Mouse (Mus musculus): ENCODE measurements around the gene D130043K22Rik.
"Not testable (repeated sequence)": the region's sequence is repeated elsewhere in the genome, so short reads cannot be mapped to it uniquely, and the experiment has no call there.

D130043K22Rik gene

DNA sequence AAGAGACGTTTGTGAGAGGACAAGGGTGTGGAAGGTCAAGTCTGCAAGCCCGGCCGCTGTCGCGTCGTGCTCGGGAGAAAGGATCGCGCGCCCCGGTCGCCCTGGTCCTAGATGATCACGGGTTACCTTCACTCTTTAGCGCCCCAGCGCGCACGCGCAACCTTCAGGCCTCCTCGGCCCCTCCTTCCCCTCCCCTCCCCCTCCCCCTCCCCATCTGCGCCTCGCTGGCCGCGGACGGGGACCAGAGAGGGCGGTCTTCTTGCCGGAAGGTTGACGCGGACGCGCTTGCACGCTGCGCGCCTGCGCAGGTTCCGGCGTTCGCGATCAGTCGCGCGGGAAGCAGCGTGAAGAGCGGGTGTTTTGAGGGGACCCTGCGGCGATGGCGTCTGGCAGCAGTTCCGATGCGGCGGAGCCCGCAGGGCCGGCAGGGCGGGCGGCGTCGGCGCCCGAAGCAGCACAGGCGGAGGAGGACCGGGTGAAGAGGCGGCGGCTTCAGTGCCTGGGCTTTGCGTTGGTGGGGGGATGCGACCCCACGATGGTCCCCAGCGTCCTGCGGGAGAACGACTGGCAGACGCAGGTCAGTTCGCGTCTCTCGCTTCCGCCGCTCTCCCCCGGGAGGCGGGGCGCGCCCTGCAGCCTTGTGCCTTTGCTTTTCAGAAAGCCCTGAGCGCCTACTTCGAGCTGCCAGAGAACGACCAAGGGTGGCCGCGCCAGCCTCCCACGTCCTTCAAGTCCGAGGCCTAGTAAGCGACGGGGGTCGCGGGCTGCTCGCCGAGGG lies 13.4 kb upstream of the D130043K22Rik start, which contains the start of the genes Acot13 and Tdp2:
Gene Acot13 (minus strand): TSS at position 188 of the 778 bp plus-strand sequence.
Gene Tdp2 (plus strand): TSS at position 327 of the 778 bp plus-strand sequence.
- intact Hi-C loops (cut with DNase I): no loop called here

DNA sequence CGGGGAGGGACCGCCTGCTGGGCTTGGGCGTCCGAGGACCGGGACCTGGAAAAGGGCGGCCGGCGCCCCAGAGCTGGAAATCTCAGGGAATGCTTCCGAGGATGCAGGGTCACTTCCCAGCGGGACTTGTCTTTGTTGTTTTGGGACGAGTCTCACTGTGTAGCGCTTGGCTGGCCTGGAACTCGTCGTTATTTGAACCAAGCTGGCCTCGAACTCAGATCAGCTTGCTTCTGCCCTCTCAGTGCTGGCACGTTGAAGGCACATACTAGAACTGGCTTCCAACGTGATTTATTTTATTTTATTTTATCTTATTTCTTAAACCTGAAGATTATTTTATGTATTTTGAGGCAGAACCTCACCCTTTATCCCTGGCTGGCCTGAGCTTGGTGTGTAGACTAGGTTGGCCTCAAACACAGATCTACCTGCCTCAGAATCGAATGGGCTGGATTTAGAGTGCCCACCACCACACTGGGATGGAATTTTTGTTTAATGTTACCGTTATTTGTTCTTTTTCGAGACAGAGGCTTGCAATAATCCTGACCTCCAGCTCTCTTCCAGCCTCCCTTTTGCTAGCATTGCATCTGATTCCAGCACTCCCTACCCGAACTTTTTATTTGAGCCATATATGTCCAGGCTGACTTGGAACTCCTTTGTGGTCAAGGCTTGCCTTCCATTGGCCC lies 12.7 kb upstream of the D130043K22Rik start:
- intact Hi-C loops (cut with DNase I): no loop called here

DNA sequence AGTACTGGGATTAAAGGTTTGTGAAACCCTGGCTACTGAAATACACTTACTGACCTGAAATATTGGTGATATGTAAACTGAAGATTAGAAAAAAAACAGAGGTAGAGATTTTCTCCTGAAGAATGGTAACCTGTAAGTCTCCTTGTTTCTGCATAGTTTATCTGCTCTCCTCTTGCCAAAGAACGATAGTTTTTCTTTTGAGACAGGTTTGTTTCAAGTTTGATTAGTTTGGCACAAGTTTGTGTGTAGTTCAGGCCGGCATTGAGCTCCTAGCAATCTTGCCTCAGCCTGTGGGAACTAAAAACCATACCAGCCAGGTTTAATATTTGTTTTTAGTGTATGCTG lies 12.2 kb upstream of the D130043K22Rik start:
- intact Hi-C loops (cut with DNase I): no loop called here

DNA sequence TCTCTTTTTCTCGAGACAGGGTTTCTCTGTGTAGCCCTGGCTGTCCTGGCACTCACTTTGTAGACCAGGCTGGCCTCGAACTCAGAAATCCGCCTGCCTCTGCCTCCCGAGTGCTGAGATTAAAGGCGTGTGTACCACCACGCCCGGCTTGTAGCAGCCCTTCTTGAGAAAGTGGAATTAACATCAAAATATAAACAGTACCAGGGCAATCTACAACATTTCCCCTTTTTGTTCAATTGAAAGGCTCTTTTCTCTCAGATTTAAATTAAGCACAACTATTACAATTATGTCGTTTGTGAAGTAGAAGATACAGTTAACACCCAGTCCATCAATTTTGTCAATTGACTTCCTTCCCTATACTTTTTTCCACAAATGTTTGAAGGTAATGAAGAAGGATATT lies 7.2 kb upstream of the D130043K22Rik start:
- intact Hi-C loops (cut with DNase I): not testable (repeated sequence)

DNA sequence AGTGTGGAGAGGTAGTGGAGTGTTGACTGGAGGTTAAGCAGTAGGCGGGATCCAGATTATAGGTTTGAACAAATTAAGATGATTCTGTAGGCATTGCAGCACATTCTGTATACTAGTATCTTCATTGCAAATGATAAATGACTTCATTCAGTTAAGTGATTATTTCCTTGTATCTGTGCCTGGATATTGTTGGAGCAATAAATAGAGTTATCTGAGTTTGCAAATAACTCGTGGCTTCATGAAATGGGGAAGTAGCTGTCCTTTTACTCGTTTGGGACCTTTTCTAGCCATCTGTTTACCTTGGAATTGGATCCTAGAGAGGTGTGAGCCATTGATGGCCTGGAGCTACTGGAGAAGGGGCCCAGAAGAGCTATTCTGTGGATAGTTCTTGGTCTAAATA lies 5.1 kb upstream of the D130043K22Rik start:
- intact Hi-C loops (cut with DNase I): no loop called here

DNA sequence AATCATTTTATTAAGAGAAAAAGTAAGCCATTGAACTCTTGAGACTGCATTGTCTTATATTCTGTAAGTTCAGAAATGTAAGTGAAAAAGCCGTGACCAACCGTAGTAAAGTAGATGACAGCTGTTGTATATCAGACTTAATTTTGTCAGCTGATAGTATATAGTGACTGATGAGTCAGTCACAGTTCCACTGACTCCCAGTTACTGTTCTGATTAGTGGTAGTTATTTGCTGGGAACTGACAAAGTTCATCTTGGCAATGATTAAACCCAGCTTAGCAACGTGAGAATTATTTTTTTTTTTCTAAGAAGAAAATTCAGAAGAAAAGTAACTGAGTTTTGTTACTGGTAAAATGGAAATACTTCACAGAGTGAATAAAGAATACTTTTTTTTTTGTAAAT lies 3.2 kb upstream of the D130043K22Rik start:
- intact Hi-C loops (cut with DNase I): no loop called here

DNA sequence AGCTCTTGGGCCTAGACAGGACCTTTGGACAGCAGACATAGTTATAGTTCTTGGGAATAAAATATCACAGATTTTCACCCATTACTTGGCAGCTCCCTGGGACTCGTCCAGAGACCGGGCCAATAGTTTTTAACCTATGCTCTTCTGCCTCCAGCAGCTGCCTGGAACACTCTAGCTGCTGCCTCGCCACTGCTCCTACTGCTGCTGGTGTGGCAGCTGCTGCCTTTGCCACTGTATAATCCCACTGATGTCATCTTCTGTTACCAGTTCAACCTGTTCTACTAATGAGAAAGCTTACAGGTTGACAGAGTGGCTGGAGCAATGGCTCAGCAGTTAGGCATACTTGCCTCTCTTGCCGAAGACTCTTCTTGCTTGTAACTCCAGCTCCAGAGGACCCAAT lies 4.4 kb downstream of the D130043K22Rik start:
- intact Hi-C loops (cut with DNase I): loop anchor here (5.0 kb wide), 1 partner anchor 73 kb away; no protein-coding TSS in a partner anchor

DNA sequence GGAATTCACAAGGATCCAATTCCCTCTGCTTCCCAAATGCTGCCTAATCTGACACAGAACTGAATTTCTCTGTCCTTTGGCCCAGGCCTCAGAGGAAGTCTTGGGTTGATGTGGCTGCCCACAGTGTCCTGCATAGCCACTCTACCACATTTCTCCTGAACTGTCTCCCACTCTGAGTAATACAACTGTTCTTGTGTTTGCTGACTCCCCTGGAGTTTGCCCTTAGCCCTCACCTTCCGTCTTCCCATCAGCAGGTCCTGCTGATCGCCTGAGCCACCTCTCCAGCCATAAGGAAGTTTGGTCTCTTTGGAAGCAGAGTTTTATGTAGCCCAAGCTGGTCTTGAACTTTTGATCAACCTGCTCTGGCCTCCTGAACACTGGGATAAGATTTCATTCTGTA lies 7.1 kb downstream of the D130043K22Rik start:
- intact Hi-C loops (cut with DNase I): no loop called here

DNA sequence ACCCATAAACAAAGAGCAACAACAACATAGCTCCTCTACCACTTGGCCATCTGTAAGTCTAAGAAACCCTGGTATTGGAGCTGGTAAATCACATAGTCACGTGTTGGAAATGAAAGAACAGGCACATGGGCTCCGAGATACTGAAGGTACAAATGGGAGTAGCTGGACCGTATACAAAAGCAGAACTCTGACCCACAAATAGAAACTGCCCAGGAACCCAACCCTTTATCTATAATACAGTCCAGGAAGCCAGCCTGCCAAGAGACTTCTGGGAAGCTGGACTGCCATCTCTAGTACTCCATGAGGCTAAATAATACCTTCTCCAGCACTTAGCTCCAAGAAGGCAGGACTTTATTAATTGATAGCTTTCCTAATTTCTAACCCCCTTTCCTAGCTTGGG lies 7.6 kb downstream of the D130043K22Rik start:
- intact Hi-C loops (cut with DNase I): no loop called here

DNA sequence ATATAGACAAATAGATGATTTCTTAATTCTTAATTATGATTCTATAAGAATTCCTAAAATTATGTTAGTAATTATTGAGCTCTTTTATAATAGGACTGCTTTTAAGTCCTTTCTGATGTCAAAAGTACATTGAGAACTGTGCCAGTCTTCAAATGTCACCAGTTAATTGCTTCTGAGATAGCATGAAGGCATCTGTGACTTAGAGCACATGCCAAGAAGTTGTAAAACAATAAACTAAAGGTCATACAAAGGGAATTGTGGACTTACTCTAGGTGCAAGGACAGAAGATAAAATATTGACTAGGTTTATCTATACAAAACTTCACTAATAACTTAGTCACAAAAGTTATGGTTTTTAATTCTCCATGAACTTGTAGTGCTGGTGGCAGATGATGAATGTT lies 14.2 kb downstream of the D130043K22Rik start:
- intact Hi-C loops (cut with DNase I): no loop called here

DNA sequence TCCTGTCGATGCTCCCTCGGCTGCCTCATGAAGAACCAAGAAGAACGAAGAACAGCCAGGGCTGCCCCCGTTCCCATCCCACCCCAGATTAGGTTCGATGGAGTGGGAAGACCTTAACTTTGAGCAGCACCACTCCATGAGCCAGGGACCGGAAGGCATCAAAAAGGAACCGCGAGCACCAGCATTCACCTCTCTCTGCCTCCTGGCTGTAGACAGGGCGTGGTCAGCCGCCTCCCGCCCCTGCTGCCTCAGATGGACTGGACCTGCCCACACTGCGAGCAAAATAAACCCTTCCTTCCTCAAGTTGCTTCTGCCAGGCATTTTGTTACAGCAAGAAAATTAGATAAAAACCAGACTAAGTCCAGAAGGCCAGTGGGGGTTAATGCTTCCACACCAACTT lies 16.1 kb downstream of the D130043K22Rik start:
- intact Hi-C loops (cut with DNase I): no loop called here

DNA sequence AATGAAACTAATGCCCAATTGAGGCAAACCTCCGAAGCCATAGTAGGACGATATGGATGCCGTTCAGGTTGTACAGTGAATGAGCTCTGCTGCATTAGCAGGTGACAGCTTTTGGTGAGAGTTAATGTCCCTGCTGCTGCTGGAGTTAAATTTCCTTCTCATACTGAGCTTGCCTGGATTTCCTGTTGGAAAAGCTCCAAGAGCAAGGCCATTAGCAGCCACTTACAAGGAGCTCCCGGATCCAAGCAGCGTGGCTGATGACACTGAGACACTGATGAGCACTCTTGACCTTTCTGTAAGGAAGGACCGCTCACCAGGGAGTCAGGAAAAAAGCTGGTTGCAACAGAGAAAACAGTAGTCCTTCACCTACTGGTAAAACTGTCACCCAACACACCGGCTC lies 17.1 kb downstream of the D130043K22Rik start:
- intact Hi-C loops (cut with DNase I): no loop called here

DNA sequence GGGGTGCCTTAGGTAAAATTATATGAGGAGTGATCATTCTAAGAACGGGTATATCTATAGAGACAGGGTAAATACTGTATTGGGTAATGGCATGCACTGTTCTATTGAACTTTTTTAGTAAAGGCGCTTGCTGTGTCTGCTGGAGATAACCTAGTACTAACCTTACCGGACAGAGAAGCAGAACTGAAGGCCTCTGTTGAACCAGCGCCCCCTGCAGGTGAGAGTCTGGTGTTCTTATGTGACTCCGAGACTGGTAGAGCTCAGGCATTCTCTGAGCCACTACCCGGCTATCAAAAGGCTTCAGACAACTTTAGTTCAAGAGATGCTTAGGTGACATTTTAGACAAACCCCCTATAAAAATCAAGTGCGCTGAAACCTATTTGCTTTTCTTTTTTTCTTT lies 17.6 kb downstream of the D130043K22Rik start:
- intact Hi-C loops (cut with DNase I): no loop called here

DNA sequence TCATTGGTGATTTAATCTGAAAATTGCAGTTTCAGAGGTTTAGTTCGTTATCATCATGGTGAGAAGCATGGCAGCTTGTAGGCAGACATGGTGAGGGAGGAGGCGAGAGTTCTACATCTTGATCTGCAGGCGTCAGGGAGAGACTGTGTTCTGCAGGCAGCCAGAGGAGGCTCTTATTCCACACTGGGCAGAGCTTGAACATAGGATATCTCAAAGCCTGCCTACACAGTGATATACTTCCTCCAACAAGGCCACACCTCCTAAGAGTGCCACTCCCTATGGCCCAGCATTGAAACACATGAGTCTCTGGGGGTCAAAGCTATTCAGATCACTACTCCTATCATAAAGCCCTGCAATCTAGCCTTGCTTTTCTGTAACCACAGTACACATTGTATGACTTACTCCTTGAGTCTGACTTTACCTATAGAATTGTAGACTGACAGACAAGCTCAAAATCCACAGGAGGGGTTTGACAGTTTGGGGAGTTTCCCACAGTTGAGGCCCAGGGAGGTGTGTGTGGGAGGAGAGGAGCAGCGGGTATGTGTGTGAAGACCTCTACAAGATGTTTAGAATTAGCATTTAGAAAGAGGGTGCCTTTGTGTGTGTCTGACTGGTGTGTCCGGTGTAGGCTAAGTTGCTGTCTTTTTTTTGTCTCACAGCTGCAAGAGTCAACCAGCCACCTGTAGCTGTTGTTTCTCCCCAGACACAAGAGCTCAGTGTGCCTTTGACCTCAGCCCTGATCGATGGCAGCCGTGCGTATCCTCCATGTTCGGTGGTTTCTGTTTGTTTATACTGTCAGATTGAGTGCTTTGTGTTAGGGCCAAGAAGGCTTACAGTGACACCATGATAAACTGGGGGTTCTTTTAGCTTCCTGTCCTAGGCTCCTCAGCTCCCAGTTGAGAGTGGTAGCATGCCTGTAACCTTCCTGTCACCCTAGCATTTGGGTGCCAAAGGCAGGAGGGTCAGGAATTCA lies 21.8 kb downstream of the D130043K22Rik start:
- intact Hi-C loops (cut with DNase I): no loop called here

DNA sequence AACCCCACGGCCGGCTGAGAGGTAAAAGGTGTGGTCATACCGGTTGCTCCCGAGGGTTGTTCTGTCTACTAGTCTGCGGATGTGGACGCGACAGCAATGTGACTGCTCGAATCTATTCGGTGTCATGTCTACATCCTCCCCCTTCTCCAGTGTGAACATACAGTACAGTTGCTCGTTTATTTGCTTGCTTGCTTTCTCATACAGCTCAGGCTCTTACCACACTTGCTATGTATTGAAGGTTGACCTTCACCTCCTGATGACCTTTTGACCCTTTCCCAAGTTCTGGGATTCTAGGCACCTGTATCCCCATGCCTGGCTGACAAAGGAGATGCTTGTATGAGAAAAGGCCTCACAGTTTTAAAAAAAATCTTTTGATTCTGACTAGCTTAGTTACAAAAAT lies 22.9 kb downstream of the D130043K22Rik start:
- intact Hi-C loops (cut with DNase I): no loop called here

DNA sequence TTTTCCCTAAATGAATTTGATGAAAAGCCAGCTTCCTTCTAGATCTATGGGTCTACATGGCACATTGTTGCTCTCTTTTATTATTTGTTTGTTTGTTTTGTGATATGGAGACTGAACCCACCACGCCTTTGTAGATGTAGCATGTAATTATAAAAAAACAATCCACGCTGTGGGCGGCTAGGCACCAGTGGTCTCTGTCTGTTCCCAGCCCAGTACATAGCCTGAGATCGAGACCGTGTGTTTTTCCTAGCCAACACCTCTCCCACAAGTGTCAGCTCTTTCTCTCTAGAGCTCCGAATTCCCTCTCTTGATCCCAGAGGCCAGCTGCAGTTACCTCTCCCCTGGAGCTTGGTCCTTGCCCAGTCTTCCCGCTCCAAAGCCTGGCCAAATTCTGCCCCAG lies 23.3 kb downstream of the D130043K22Rik start:
- intact Hi-C loops (cut with DNase I): no loop called here

DNA sequence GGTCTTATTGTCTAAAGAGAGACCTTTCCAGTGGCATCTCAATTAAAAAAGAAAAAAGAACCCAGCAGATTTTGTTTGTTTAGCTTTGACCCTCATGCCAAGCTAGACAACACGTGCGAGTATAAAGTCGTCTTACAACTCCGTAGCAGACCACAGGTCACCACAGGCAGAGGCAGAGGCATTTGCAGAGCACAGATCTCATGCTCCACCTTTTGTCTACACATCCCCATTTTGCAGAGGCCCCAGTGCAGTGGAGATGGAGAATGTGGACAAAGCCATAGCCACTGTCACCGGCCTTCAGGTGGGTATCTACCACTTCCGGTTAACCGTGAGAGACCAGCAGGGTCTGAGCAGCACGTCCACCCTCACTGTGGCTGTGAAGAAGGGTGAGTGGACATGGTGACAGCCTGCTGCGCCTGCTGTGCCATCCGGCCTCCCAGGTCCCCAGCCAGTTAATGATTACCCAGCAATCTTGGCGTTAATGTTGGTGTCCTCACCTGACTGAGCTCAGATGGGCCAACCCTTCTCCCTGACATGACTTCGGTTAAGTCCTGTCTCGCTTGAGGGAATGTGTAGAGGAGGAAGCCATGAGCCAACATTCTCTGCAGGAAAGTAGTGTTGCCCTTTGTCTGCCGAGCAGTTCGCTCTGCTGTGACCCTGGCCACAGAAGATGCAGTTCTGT lies 34.6 kb downstream of the D130043K22Rik start:
- intact Hi-C loops (cut with DNase I): no loop called here

DNA sequence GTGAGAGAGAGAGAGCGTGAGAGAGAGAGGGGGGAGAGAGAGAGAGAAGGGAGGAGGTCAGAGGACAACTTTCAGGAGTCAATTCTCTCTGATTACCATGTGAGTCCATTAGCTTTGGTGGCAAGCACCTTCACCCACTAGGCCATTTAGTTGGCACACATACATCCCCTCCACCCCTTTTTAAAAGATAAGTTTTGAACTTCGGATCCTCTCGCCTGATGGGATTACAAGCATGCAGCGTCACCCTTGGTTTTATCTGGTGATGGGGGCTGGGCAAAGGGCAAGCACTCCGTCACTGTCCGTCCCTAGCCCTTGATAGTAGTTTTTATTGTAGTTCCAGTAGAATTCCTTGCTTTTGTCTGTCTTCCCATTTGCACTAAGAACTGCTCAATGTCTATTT lies 35.3 kb downstream of the D130043K22Rik start:
- intact Hi-C loops (cut with DNase I): no loop called here

DNA sequence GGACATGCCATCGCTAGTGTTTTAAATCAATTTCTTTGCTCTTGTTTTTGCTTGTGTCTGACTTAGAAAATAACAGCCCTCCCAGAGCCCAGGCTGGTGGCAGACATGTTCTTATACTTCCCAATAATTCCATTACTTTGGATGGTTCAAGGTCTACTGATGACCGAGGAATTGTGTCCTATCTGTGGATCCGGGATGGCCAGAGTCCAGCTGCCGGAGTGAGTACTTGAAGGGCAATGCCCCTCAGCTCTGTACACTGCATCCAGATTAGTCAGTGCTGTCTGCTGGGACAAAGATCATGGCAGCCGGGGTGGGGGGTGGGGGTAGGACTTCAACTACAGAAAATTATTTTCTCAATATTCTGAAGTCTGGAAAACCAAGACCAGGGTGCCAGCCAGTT lies 35.8 kb downstream of the D130043K22Rik start:
- intact Hi-C loops (cut with DNase I): no loop called here

DNA sequence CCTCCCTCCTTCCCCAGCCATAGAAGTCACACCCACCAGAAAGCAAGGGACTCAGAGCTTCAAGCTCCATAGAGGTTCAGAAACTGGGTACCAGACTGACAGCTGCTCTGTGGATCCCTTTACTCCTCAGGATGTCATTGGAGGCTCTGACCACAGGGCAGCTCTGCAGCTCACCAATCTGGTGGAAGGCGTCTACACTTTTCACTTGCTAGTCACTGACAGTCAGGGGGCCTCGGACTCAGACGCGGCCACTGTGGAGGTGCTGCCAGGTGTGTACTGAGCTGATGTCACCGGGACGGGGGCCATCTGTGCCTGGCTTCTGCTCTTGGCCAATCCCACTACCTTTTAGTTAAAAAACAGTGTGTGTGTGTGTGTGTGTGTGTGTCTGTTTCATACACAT lies 37.5 kb downstream of the D130043K22Rik start:
- intact Hi-C loops (cut with DNase I): no loop called here

DNA sequence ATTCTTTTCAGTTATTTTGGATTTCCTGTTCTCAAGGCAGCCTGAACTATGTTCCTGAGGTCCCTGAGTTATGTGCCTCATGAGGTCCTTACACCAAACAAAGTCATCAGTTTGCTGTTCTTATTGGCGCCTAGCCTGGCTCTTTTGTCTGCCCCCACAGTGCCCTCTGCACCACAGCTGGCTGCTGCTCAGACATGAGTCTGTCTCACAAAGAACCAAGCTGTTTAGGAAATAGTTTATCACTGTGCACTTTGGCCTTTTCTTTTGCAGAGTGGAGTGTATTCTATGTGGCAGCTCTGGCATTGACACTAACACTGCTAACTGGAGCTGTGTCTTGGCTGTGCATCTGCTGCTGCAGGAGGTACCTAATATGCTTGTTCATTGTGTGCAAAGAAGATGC lies 44.6 kb downstream of the D130043K22Rik start:
- intact Hi-C loops (cut with DNase I): no loop called here

Measured in adrenal gland (tissue).